Mouse (Mus musculus): ENCODE results near the gene Vmn1r228.

Gene Vmn1r228

DNA sequence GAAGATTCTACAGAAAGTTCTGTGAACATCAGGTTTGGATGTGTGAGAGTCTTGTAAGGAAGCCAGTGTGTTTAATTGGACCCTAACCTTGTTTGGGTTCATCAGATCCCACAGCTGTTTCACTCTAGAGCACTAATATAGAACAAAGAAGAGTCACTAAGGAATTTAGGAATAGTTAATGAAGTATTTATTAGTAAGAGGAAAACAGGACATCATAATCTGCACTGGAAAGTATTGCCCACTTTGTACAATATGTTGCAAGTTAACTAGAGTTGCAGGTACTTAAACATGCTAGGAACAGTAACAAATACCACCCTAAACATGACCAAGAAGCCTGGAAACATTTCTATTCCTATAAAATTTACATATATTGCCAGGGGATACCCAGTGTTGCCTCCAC is at the start of gene Vmn1r228:
Gene Vmn1r228 (minus strand): TSS at position 101 of the 400 bp plus-strand sequence.
- in situ Hi-C loops (cut with MboI): no loop called here

- in situ Hi-C loops (cut with MboI): no loop called here
Observed at GRCm38 (mm10) chr17:20811255-20811654, 25.3 kb upstream of the Vmn1r228 start, which contains the start of gene Vmn1r229. Gene Vmn1r229, plus strand, starts transcription at chr17:20811555.

GRCm38 (mm10) chr17:20729543-20729942 is 56.4 kb downstream of the Vmn1r228 start, which contains the start of gene Vmn1r227:
Gene Vmn1r227, plus strand, starts transcription at chr17:20729843.
- in situ Hi-C loops (cut with MboI): no loop called here

Measured in mature B cell (primary cell).